Mouse (Mus musculus) kidney, adult 2 months (tissue): Measurements from ENCODE around the gene Mylk2.

Experiments used
- CTCF ChIP-seq: fragments of 200-500 bp; conservative IDR thresholded peaks from 2 replicates; pipeline ENCODE4 v1.5.1; 2011; ENCODE audit warnings: low read depth, mild to moderate bottlenecking, control low read depth, low read length, moderate library complexity, mixed read lengths; ENCODE audit not compliant: insufficient read depth, insufficient read length
- POLR2A ChIP-seq: fragments of 200-500 bp; IDR thresholded peaks from one replicate; pipeline ENCODE4 v1.6.1; 2011; ENCODE audit warnings: low read depth, low read length, control low read depth

- no peak for TF ChIP-seq CTCF
- TF ChIP-seq POLR2A: no peak
These were observed 14.2 kb downstream of the Mylk2 start for GRCm38 (mm10) chr2:152925189-152925872.
